21 mouse cellular contexts compared by ENCODE assay signal in genomic region chr15:77889761-77890422, GRCm38 (mm10). TPM values are rescaled to one million over a fixed set of nuclear protein-coding genes. Genes with fewer than 3 reads are reported as not detected.
A peak's percentile ranks its signal among the peaks of the same experiment; 100 is the strongest.
DNase-seq lines count a peak whose midpoint lies in the region; ATAC-seq and TF ChIP-seq lines count a peak whose summit lies in the region.
"Had no signal": no experiment of that assay in that cellular context is flagged by ENCODE, and none has a peak within 500 bp of the region (broad histone marks: within the 10 kb centered on the region; RNA-seq: fewer than 3 reads in every experiment).

No protein-coding gene starts in this region.

- no peak overlapping the region for H3K27ac ChIP-seq in heart, embryonic 12.5 days (ENCODE audit: poor library complexity, severe bottlenecking)
- peak overlapping the region; percentile 44 for H3K27ac ChIP-seq in lung, embryonic 15.5 days
- no peak overlapping the region for H3K27ac ChIP-seq in stomach, embryonic 16.5 days (ENCODE audit: low read length)
- no peak overlapping the region for H3K27ac ChIP-seq in thymus, adult 2 months (ENCODE audit: control insufficient read depth, insufficient read depth, low read length)
- H3K27ac ChIP-seq: embryonic facial prominence, embryonic 10.5 days; forebrain, embryonic 12.5 days; heart, adult 2 months; hindbrain, embryonic 10.5 days; limb, embryonic 10.5 days had no signal

- no peaks in the 10 kb centered on the region for H3K9me3 ChIP-seq in heart, embryonic 12.5 days (replicated peaks)
- H3K9me3 ChIP-seq in lung, embryonic 15.5 days, result no peaks in the 10 kb centered on the region
- no peaks in the 10 kb centered on the region for H3K9me3 ChIP-seq in stomach, embryonic 16.5 days (replicated peaks; ENCODE audit: control insufficient read depth, low read length)
- H3K9me3 ChIP-seq: embryonic facial prominence, embryonic 10.5 days; forebrain, embryonic 12.5 days; hindbrain, embryonic 10.5 days; limb, embryonic 10.5 days had no signal

- no peak for TF ChIP-seq CTCF in thymus, adult 2 months (IDR thresholded peaks at IDR 0.05; ENCODE audit: borderline replicate concordance, control insufficient read depth, extremely low read depth, insufficient read depth, low read length, poor library complexity)

- H3K9ac ChIP-seq in heart, embryonic 12.5 days, result no peak overlapping the region
- H3K9ac ChIP-seq in lung, embryonic 15.5 days, result no peak overlapping the region
- no peak overlapping the region for H3K9ac ChIP-seq in stomach, embryonic 16.5 days (ENCODE audit: low read length)
- H3K9ac ChIP-seq: forebrain, embryonic 12.5 days had no signal

- no peaks in the 10 kb centered on the region for H3K27me3 ChIP-seq in heart, embryonic 12.5 days (replicated peaks)
- H3K27me3 ChIP-seq in lung, embryonic 15.5 days, result no peaks in the 10 kb centered on the region
- H3K27me3 ChIP-seq in stomach, embryonic 16.5 days (ENCODE audit: control insufficient read depth, insufficient read depth, low read length), result no peaks in the 10 kb centered on the region
- H3K27me3 ChIP-seq in thymus, adult 2 months (ENCODE audit: control insufficient read depth, insufficient read depth, low read length), result no peaks in the 10 kb centered on the region
- H3K27me3 ChIP-seq: forebrain, embryonic 12.5 days had no signal

- no peak for TF ChIP-seq POLR2A in thymus, adult 2 months (IDR thresholded peaks at IDR 0.05; ENCODE audit: control insufficient read depth, extremely low read depth, insufficient read depth, low read length, poor library complexity)

- 57% methylated on average over 4 of the region's 4 CpGs for WGBS in heart, embryonic 12.5 days
- WGBS in lung, embryonic 15.5 days, result 31% methylated on average over 4 of the region's 4 CpGs
- WGBS in stomach, embryonic 16.5 days, result 38% methylated on average over 4 of the region's 4 CpGs
- WGBS in thymus, adult 2 months, result 78% methylated on average over 4 of the region's 4 CpGs

- H3K4me3 ChIP-seq in heart, embryonic 12.5 days, result no peak overlapping the region
- no peak overlapping the region for H3K4me3 ChIP-seq in lung, embryonic 15.5 days
- no peak overlapping the region for H3K4me3 ChIP-seq in stomach, embryonic 16.5 days (replicated peaks; ENCODE audit: low read length)
- H3K4me3 ChIP-seq in thymus, adult 2 months (ENCODE audit: control insufficient read depth, insufficient read depth, low read length), result no peak overlapping the region
- H3K4me3 ChIP-seq: embryonic facial prominence, embryonic 10.5 days; forebrain, embryonic 12.5 days; heart, adult 2 months; hindbrain, embryonic 10.5 days; limb, embryonic 10.5 days had no signal

- H3K4me1 ChIP-seq in heart, embryonic 12.5 days (replicated peaks), result peaks cover 29% of the 10 kb centered on the region
- H3K4me1 ChIP-seq in lung, embryonic 15.5 days, result peaks cover 37% of the 10 kb centered on the region
- H3K4me1 ChIP-seq in stomach, embryonic 16.5 days (ENCODE audit: control insufficient read depth, insufficient read depth, low read length), result 0 out of 2 replicates have a peak, but pooled peaks cover 6% of the 10 kb centered on the region
- peaks cover 5% of the 10 kb centered on the region for H3K4me1 ChIP-seq in thymus, adult 2 months (replicated peaks; ENCODE audit: control insufficient read depth, insufficient read depth, low read length)
- H3K4me1 ChIP-seq: forebrain, embryonic 12.5 days had no signal

- no peak for ATAC-seq in heart, embryonic 12.5 days (ENCODE audit: insufficient number of reproducible peaks, low FRiP score)
- no peak for ATAC-seq in lung, embryonic 15.5 days (ENCODE audit: borderline replicate concordance, extremely low read depth, low FRiP score, low TSS enrichment)
- peak; percentile 55; the same call in 1 of the 2 replicates for ATAC-seq in stomach, embryonic 16.5 days (ENCODE audit: insufficient read depth, low FRiP score)

- H3K4me2 ChIP-seq in heart, embryonic 12.5 days, result no peak overlapping the region
- H3K4me2 ChIP-seq in lung, embryonic 15.5 days, result no peak overlapping the region
- H3K4me2 ChIP-seq in stomach, embryonic 16.5 days (ENCODE audit: low read depth, low read length), result no peak overlapping the region
- H3K4me2 ChIP-seq: forebrain, embryonic 12.5 days had no signal

- H3K36me3 ChIP-seq in heart, embryonic 12.5 days, result no peaks in the 10 kb centered on the region
- no peaks in the 10 kb centered on the region for H3K36me3 ChIP-seq in lung, embryonic 15.5 days
- no peaks in the 10 kb centered on the region for H3K36me3 ChIP-seq in stomach, embryonic 16.5 days (ENCODE audit: control insufficient read depth, insufficient read depth, low read length)
- no peaks in the 10 kb centered on the region for H3K36me3 ChIP-seq in thymus, adult 2 months (ENCODE audit: control insufficient read depth, insufficient read depth, low read length)
- H3K36me3 ChIP-seq: embryonic facial prominence, embryonic 10.5 days; forebrain, embryonic 12.5 days; hindbrain, embryonic 10.5 days; limb, embryonic 10.5 days had no signal

- DNase-seq in heart, adult 11 months, result peak; percentile 89
- DNase-seq in adipocyte (ENCODE audit: low spot score), result peak; percentile 67
- no peak for DNase-seq in urinary bladder, postnatal 14 days (ENCODE audit: low spot score)
- DNase-seq in thymus, adult 2 months, result no peak
- no peak for DNase-seq in thymus, postnatal 0 days (ENCODE audit: low spot score)
- DNase-seq: adrenal gland, adult 8-10 months; cerebellum, adult 11 months; cerebellum, postnatal 14 days; heart, adult 2 months; kidney, adult 9 months; kidney, postnatal 36 days; retina, postnatal 1 day; right cerebral cortex, postnatal 4 days; thymus, postnatal 25 days had no signal

RNA-seq across cellular contexts. Expression of gene Txn2, which starts 38.9 kb away (rescaled TPM):
- 228 and 231 TPM in 2 replicates for polyA plus RNA-seq in heart, embryonic 12.5 days (2016; fragmentation: Nextera tagmentation; extraction: Ambion mirVana)
- polyA plus RNA-seq in lung, embryonic 15.5 days (2015; fragmentation: Nextera tagmentation; extraction: Ambion mirVana), result 207 and 211 TPM in 2 replicates
- 232 and 253 TPM in 2 replicates for polyA plus RNA-seq in stomach, embryonic 16.5 days (2015; fragmentation: Nextera tagmentation; extraction: Ambion mirVana)
- polyA plus RNA-seq in thymus, adult 2 months (2012; rRNA removed), result 249 and 253 TPM in 2 replicates
- 213 and 231 TPM in 2 replicates for polyA plus RNA-seq in thymus, postnatal 0 days (2015; fragmentation: Nextera tagmentation; extraction: Ambion mirVana)

RNA-seq across cellular contexts. Expression of gene Myh9, which starts 47.9 kb away (rescaled TPM):
- polyA plus RNA-seq in heart, embryonic 12.5 days (2016; fragmentation: Nextera tagmentation; extraction: Ambion mirVana), result 41.9 and 42.0 TPM in 2 replicates
- 62.5 and 67.7 TPM in 2 replicates for polyA plus RNA-seq in lung, embryonic 15.5 days (2015; fragmentation: Nextera tagmentation; extraction: Ambion mirVana)
- 54.5 and 63.5 TPM in 2 replicates for polyA plus RNA-seq in stomach, embryonic 16.5 days (2015; fragmentation: Nextera tagmentation; extraction: Ambion mirVana)
- 167 and 193 TPM in 2 replicates for polyA plus RNA-seq in thymus, adult 2 months (2012; rRNA removed)
- 62.3 and 71.0 TPM in 2 replicates for polyA plus RNA-seq in thymus, postnatal 0 days (2015; fragmentation: Nextera tagmentation; extraction: Ambion mirVana)

Comparison
In these comparisons a context has a peak if more than half of its experiments do, and no peak if none do; other contexts are left out.
1. DNase-seq: peak in heart, adult 11 months (single experiment) and adipocyte (single experiment); none in urinary bladder, postnatal 14 days (single experiment), thymus, adult 2 months (single experiment) and thymus, postnatal 0 days (single experiment).